Mouse (Mus musculus): ENCODE results near the gene Ube2l6. TPM values are rescaled to one million over a fixed set of nuclear protein-coding genes. Genes with fewer than 3 reads are reported as not detected.

Ube2l6 gene
- polyA plus RNA-seq, 1 experiment from 2014 or later: 28.6 TPM

GRCm38 (mm10) chr2:84773195-84773594 is 25.4 kb upstream of the Ube2l6 start:
- Histone ChIP-seq H3K4me2 (replicated peaks; ENCODE audit: low read depth) (peak overlapping the region; percentile 52), H3K36me3 (ENCODE audit: control insufficient read depth, insufficient read depth, low read length) (no peaks in the 10 kb centered on the region), H3K4me3 (ENCODE audit: low read depth, low read length) (no peak overlapping the region), H3K9me3 (ENCODE audit: control insufficient read depth, low read length) (no peaks in the 10 kb centered on the region), H3K27me3 (ENCODE audit: control insufficient read depth, insufficient read depth, low read length) (no peaks in the 10 kb centered on the region), H3K27ac (replicated peaks) (no peak overlapping the region), H3K9ac (ENCODE audit: low read length) (no peak overlapping the region), H3K4me1 (replicated peaks; ENCODE audit: control insufficient read depth, insufficient read depth) (no peaks in the 10 kb centered on the region)
- TF ChIP-seq EP300 (optimal IDR thresholded peaks at IDR 0.05): no peak
- TF ChIP-seq CTCF (IDR thresholded peaks at IDR 0.05; ENCODE audit: low read depth): no peak
- WGBS: 70% methylated on average over 5 of the region's 5 CpGs
- no peak for DNase-seq (ENCODE audit: low spot score)
- no peak for ATAC-seq (ENCODE audit: low FRiP score, low TSS enrichment)

GRCm38 (mm10) chr2:84774751-84775150 is 23.9 kb upstream of the Ube2l6 start:
- no peaks in the 10 kb centered on the region for H3K4me1 ChIP-seq (replicated peaks; ENCODE audit: control insufficient read depth, insufficient read depth)
- H3K27me3 ChIP-seq (ENCODE audit: control insufficient read depth, insufficient read depth, low read length): no peaks in the 10 kb centered on the region
- peak overlapping the region; percentile 52 for H3K4me2 ChIP-seq (replicated peaks; ENCODE audit: low read depth)
- peak; percentile 62 for DNase-seq (ENCODE audit: low spot score)
- H3K9ac ChIP-seq (ENCODE audit: low read length): peak overlapping the region; percentile 52
- H3K27ac ChIP-seq (replicated peaks): peak overlapping the region; percentile 75
- H3K36me3 ChIP-seq (ENCODE audit: control insufficient read depth, insufficient read depth, low read length): no peaks in the 10 kb centered on the region
- ATAC-seq (ENCODE audit: low FRiP score, low TSS enrichment): peak; percentile 90
- TF ChIP-seq EP300 (optimal IDR thresholded peaks at IDR 0.05) (no peak), CTCF (IDR thresholded peaks at IDR 0.05; ENCODE audit: low read depth) (peak; percentile 27)
- WGBS: 2% methylated on average over 14 of the region's 15 CpGs
- H3K4me3 ChIP-seq (ENCODE audit: low read depth, low read length): peak overlapping the region; percentile 38
- H3K9me3 ChIP-seq (ENCODE audit: control insufficient read depth, low read length): no peaks in the 10 kb centered on the region

GRCm38 (mm10) chr2:84775241-84775640 is 23.4 kb upstream of the Ube2l6 start, which contains the start of gene Serping1:
Gene Serping1, minus strand, starts transcription at chr2:84775444.
- 49% methylated on average over 9 of the region's 9 CpGs for WGBS
- peak within 1 kb of the TSS; percentile 52 for H3K9ac ChIP-seq (ENCODE audit: low read length)
- H3K27me3 ChIP-seq (ENCODE audit: control insufficient read depth, insufficient read depth, low read length): no peaks in the 10 kb centered on the region
- peak within 1 kb of the TSS; percentile 77 for H3K27ac ChIP-seq (replicated peaks)
- peak within 1 kb of the TSS; percentile 52 for H3K4me2 ChIP-seq (replicated peaks; ENCODE audit: low read depth)
- H3K36me3 ChIP-seq (ENCODE audit: control insufficient read depth, insufficient read depth, low read length): no peaks in the 10 kb centered on the region
- ATAC-seq (ENCODE audit: low FRiP score, low TSS enrichment) (peak; percentile 51; the same call in 1 of the 2 replicates), DNase-seq (ENCODE audit: low spot score) (no peak)
- no peaks in the 10 kb centered on the region for H3K9me3 ChIP-seq (ENCODE audit: control insufficient read depth, low read length)
- TF ChIP-seq CTCF (IDR thresholded peaks at IDR 0.05; ENCODE audit: low read depth) (no peak), EP300 (optimal IDR thresholded peaks at IDR 0.05) (no peak)
- no peaks in the 10 kb centered on the region for H3K4me1 ChIP-seq (replicated peaks; ENCODE audit: control insufficient read depth, insufficient read depth)
- H3K4me3 ChIP-seq (ENCODE audit: low read depth, low read length): peak within 1 kb of the TSS; percentile 38

GRCm38 (mm10) chr2:84775665-84776064 is 23.0 kb upstream of the Ube2l6 start:
- no peak overlapping the region for H3K4me3 ChIP-seq (ENCODE audit: low read depth, low read length)
- no peak; the same call in 1 of the 2 replicates for ATAC-seq (ENCODE audit: low FRiP score, low TSS enrichment)
- no peaks in the 10 kb centered on the region for H3K4me1 ChIP-seq (replicated peaks; ENCODE audit: control insufficient read depth, insufficient read depth)
- H3K36me3 ChIP-seq (ENCODE audit: control insufficient read depth, insufficient read depth, low read length): no peaks in the 10 kb centered on the region
- H3K9me3 ChIP-seq (ENCODE audit: control insufficient read depth, low read length): no peaks in the 10 kb centered on the region
- no peak overlapping the region; the same call in 1 of the 2 replicates for H3K4me2 ChIP-seq (replicated peaks; ENCODE audit: low read depth)
- WGBS: 41% methylated on average over 6 of the region's 6 CpGs
- no peak for TF ChIP-seq CTCF (IDR thresholded peaks at IDR 0.05; ENCODE audit: low read depth)
- no peak for TF ChIP-seq EP300 (optimal IDR thresholded peaks at IDR 0.05)
- H3K9ac ChIP-seq (ENCODE audit: low read length): no peak overlapping the region
- no peaks in the 10 kb centered on the region for H3K27me3 ChIP-seq (ENCODE audit: control insufficient read depth, insufficient read depth, low read length)
- DNase-seq (ENCODE audit: low spot score): no peak
- H3K27ac ChIP-seq (replicated peaks): peak overlapping the region; percentile 77

- no peak for TF ChIP-seq CTCF (IDR thresholded peaks at IDR 0.05; ENCODE audit: low read depth)
- no peak for TF ChIP-seq EP300 (optimal IDR thresholded peaks at IDR 0.05)
- 46% methylated on average over 3 of the region's 3 CpGs for WGBS
- no peaks in the 10 kb centered on the region for H3K36me3 ChIP-seq (ENCODE audit: control insufficient read depth, insufficient read depth, low read length)
- H3K9ac ChIP-seq (ENCODE audit: low read length): no peak overlapping the region
- no peak overlapping the region for H3K4me2 ChIP-seq (replicated peaks; ENCODE audit: low read depth)
- no peak overlapping the region for H3K27ac ChIP-seq (replicated peaks)
- ATAC-seq (ENCODE audit: low FRiP score, low TSS enrichment): no peak
- H3K4me1 ChIP-seq (replicated peaks; ENCODE audit: control insufficient read depth, insufficient read depth): no peaks in the 10 kb centered on the region
- no peaks in the 10 kb centered on the region for H3K9me3 ChIP-seq (ENCODE audit: control insufficient read depth, low read length)
- no peak overlapping the region for H3K4me3 ChIP-seq (ENCODE audit: low read depth, low read length)
- no peak for DNase-seq (ENCODE audit: low spot score)
- no peaks in the 10 kb centered on the region for H3K27me3 ChIP-seq (ENCODE audit: control insufficient read depth, insufficient read depth, low read length)
Observed at GRCm38 (mm10) chr2:84777706-84778105, 20.9 kb upstream of the Ube2l6 start.

- WGBS: 46% methylated on average over 6 of the region's 6 CpGs
- ATAC-seq (ENCODE audit: low FRiP score, low TSS enrichment) (no peak), DNase-seq (ENCODE audit: low spot score) (no peak)
- Histone ChIP-seq H3K9me3 (ENCODE audit: control insufficient read depth, low read length) (no peaks in the 10 kb centered on the region), H3K36me3 (ENCODE audit: control insufficient read depth, insufficient read depth, low read length) (no peaks in the 10 kb centered on the region), H3K4me3 (ENCODE audit: low read depth, low read length) (no peak overlapping the region), H3K9ac (ENCODE audit: low read length) (no peak overlapping the region), H3K27ac (replicated peaks) (no peak overlapping the region), H3K4me2 (replicated peaks; ENCODE audit: low read depth) (no peak overlapping the region), H3K27me3 (ENCODE audit: control insufficient read depth, insufficient read depth, low read length) (no peaks in the 10 kb centered on the region), H3K4me1 (replicated peaks; ENCODE audit: control insufficient read depth, insufficient read depth) (peaks cover 3% of the 10 kb centered on the region; the same call in 1 of the 2 replicates)
- TF ChIP-seq EP300 (optimal IDR thresholded peaks at IDR 0.05): no peak
- TF ChIP-seq CTCF (IDR thresholded peaks at IDR 0.05; ENCODE audit: low read depth): peak; percentile 61
Observed at GRCm38 (mm10) chr2:84779210-84779609, 19.4 kb upstream of the Ube2l6 start.

All from stomach, postnatal 0 days (tissue).